Mouse (Mus musculus) liver, embryonic 14.5 days (tissue): ENCODE data around the gene Ankrd44.

Source experiments
- CTCF ChIP-seq: IDR thresholded peaks from 2 replicates; pipeline ENCODE4 v1.5.1; 2016; ENCODE audit warnings: antibody characterized with exemption, low read depth, control low read depth
- EP300 ChIP-seq: IDR thresholded peaks from 2 replicates; pipeline ENCODE4 v1.6.1; 2016; ENCODE audit warnings: antibody characterized with exemption, low read depth

DNA sequence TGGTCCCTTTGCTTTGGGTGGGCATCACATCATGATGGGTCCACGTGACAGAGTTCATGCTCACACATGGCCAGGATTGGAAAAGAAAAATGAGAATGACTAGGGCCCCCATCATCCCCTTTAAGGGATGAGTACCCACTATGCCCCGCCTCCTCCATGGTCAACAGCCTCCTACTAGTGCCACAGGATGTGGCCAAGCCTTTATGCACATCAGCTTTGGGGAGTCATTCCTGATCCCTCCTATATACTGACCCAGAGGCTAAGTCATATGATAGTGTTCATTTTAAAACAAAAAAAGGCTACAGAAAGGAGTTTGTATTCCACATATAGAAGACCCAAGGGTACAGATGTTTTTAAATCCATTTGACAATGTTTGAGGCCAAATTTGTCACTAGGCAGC lies 287.1 kb downstream of the Ankrd44 start:
- TF ChIP-seq CTCF: no peak
- TF ChIP-seq EP300: no peak
